ENCODE assay signal across 9 mouse cellular contexts in genomic region chr12:108763057-108763796, GRCm38 (mm10). TPM values are rescaled to one million over a fixed set of nuclear protein-coding genes. Genes with fewer than 3 reads are reported as not detected.
A peak's percentile ranks its signal among the peaks of the same experiment; 100 is the strongest.
DNase-seq lines count a peak whose midpoint lies in the region.
"Had no signal": no experiment of that assay in that cellular context is flagged by ENCODE, and none has a peak within 500 bp of the region (broad histone marks: within the 10 kb centered on the region; RNA-seq: fewer than 3 reads in every experiment).

No protein-coding gene starts in this region.

- 67% methylated on average over 9 of the region's 9 CpGs for WGBS in limb, embryonic 10.5 days

- H3K4me1 ChIP-seq in limb, embryonic 10.5 days: peaks cover 26% of the 10 kb centered on the region

- no peaks in the 10 kb centered on the region for H3K36me3 ChIP-seq in limb, embryonic 10.5 days
- H3K36me3 ChIP-seq: embryonic facial prominence, embryonic 12.5 days had no signal

- no peaks in the 10 kb centered on the region for H3K27me3 ChIP-seq in limb, embryonic 10.5 days (ENCODE audit: low read depth, poor library complexity, severe bottlenecking)
- H3K27me3 ChIP-seq: embryonic facial prominence, embryonic 12.5 days had no signal

- no peaks in the 10 kb centered on the region for H3K9me3 ChIP-seq in limb, embryonic 10.5 days (replicated peaks)
- H3K9me3 ChIP-seq: embryonic facial prominence, embryonic 12.5 days had no signal

- H3K4me3 ChIP-seq in limb, embryonic 10.5 days: no peak overlapping the region
- H3K4me3 ChIP-seq: embryonic facial prominence, embryonic 12.5 days had no signal

- H3K27ac ChIP-seq in limb, embryonic 10.5 days: peak overlapping the region; percentile 42; the same call in 1 of the 2 replicates
- H3K27ac ChIP-seq: embryonic facial prominence, embryonic 12.5 days had no signal

- peak; percentile 28 for DNase-seq in kidney, postnatal 14 days
- DNase-seq in kidney, adult 11 months: no peak
- DNase-seq in c-Kit-positive CD71-negative TER-119-negative erythroid progenitor cells, embryonic 14.5 days (ENCODE audit: low read depth): peak; percentile 57
- no peak for DNase-seq in limb, embryonic 10.5 days (ENCODE audit: low spot score)
- DNase-seq in spleen, postnatal 14 days (ENCODE audit: low spot score in 2 of 2): peak; percentile 48 to 57
- DNase-seq in cerebellum, postnatal 36 days: no peak
- DNase-seq in cerebellum, postnatal 4 days (ENCODE audit: low spot score in 2 of 2): no peak
- DNase-seq in adrenal gland, postnatal 14 days: no peak

RNA-seq across cellular contexts. Expression of gene Yy1, which starts 29.5 kb away (rescaled TPM):
- polyA plus RNA-seq in limb, embryonic 10.5 days (2016; fragmentation: Nextera tagmentation; extraction: Ambion mirVana): 16.9 and 19.0 TPM in 2 replicates
- 74.2 and 77.6 TPM in 2 replicates for total RNA-seq in adrenal gland, postnatal 14 days (2021)

Comparison
In these comparisons a context has a peak if more than half of its experiments do, and no peak if none do; other contexts are left out.
1. DNase-seq: peak in kidney, postnatal 14 days (single experiment), c-Kit-positive CD71-negative TER-119-negative erythroid progenitor cells, embryonic 14.5 days (single experiment) and spleen, postnatal 14 days (2 of 2); none in kidney, adult 11 months (single experiment), limb, embryonic 10.5 days (single experiment), cerebellum, postnatal 36 days (0 of 2), cerebellum, postnatal 4 days (0 of 2) and adrenal gland, postnatal 14 days (single experiment).